Mouse (Mus musculus) inflammation-experienced regulatory T-cells, adult 16 weeks (primary cell): Measurements from ENCODE around the gene Cyp4f40. TPM values are rescaled to one million over a fixed set of nuclear protein-coding genes. Genes with fewer than 3 reads are reported as not detected.

Experiments
- polyA plus RNA-seq: library from polyadenylated mRNA; unstranded; fragments of 100-300 nt; shearing (Covaris generic); gene quantifications from one replicate; pipeline ENCODE4 v1.2.1, GENCODE M21; 2017

Cyp4f40 gene
- not detected for polyA plus RNA-seq

DNA sequence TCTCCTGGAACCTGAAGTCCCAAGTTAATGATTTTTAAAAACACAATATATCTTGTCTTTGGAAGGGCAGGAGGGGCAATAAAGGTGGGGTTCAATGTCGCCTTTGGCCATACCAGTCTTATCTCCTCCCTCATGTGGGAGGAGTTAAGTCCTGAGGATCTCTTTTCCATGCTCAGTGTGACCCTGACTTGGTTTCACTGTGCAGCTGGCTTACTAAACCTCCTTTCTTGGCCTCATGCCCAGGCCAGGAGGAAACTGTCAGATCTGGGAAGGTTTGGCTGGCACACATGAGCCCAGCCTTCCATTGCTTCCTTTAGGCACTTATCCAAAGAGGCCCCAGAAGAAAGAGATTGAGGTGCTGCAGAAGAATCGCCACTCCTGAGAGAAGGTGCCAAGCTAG is at the start of gene Cyp4f40:
Cyp4f40 (plus strand) TSS at position 189 of the 400 bp plus-strand sequence.

GRCm38 (mm10) chr17:32621018-32621417 is 37.7 kb upstream of the Cyp4f40 start, which contains the start of gene Cyp4f37:
Gene Cyp4f37, plus strand, starts transcription at chr17:32621309.

GRCm38 (mm10) chr17:32685048-32685750 is 26.5 kb downstream of the Cyp4f40 start, which contains the start of gene Cyp4f15:
Gene Cyp4f15, plus strand, starts transcription at chr17:32685627.

Other genes starting within 250 kb of the Cyp4f40 start
- 98.3 TPM for gene Pglyrp2, start 234.7 kb upstream of the Cyp4f40 start, polyA plus RNA-seq
- gene Cyp4f39, start 206.2 kb upstream of the Cyp4f40 start, polyA plus RNA-seq = 1.5 TPM
- 4.9 TPM for gene Cyp4f17, start 152.8 kb upstream of the Cyp4f40 start, polyA plus RNA-seq
- gene Cyp4f16, start 122.3 kb upstream of the Cyp4f40 start, polyA plus RNA-seq = 19.0 TPM
- not detected for gene Cyp4f37, start 37.6 kb upstream of the Cyp4f40 start, polyA plus RNA-seq
- gene Cyp4f15, start 26.7 kb downstream of the Cyp4f40 start, polyA plus RNA-seq = not detected
- 35.1 TPM for gene Zfp871, start 129.4 kb downstream of the Cyp4f40 start, polyA plus RNA-seq
- 0.20 TPM for gene Zfp811, start 151.0 kb downstream of the Cyp4f40 start, polyA plus RNA-seq
- 13.4 TPM for gene Zfp799, start 171.4 kb downstream of the Cyp4f40 start, polyA plus RNA-seq
- gene Zfp870, start 232.7 kb downstream of the Cyp4f40 start, polyA plus RNA-seq = 16.6 TPM